Mouse (Mus musculus): Measurements from ENCODE around the gene Ermp1. TPM values are rescaled to one million over a fixed set of nuclear protein-coding genes. Genes with fewer than 3 reads are reported as not detected.

Ermp1 gene
- total RNA-seq, 2 experiments from 2014 or later, result 52.2 to 58.4 TPM

GRCm38 (mm10) chr19:29661974-29662580 lies 13.9 kb upstream of the Ermp1 start:
- DNase-seq (ENCODE audit: low spot score in 2 of 2), result peak in 1 of 2 experiments; percentile 69

GRCm38 (mm10) chr19:29660835-29661764 lies 12.9 kb upstream of the Ermp1 start:
- peak; percentile 22 to 62 for DNase-seq (ENCODE audit: low spot score in 2 of 2)

GRCm38 (mm10) chr19:29659705-29660104 lies 11.5 kb upstream of the Ermp1 start:
- no peak for DNase-seq (ENCODE audit: low spot score in 2 of 2)

GRCm38 (mm10) chr19:29658836-29659235 lies 10.6 kb upstream of the Ermp1 start:
- DNase-seq (ENCODE audit: low spot score in 2 of 2), result no peak

- no peak for DNase-seq (ENCODE audit: low spot score in 2 of 2)
Observed at GRCm38 (mm10) chr19:29657558-29657957, 9.3 kb upstream of the Ermp1 start.

GRCm38 (mm10) chr19:29657033-29657432 lies 8.8 kb upstream of the Ermp1 start:
- DNase-seq (ENCODE audit: low spot score in 2 of 2), result no peak

- no peak for DNase-seq (ENCODE audit: low spot score in 2 of 2)
Observed at GRCm38 (mm10) chr19:29656620-29657019, 8.4 kb upstream of the Ermp1 start.

- no peak for DNase-seq (ENCODE audit: low spot score in 2 of 2)
Observed at GRCm38 (mm10) chr19:29656029-29656428, 7.8 kb upstream of the Ermp1 start.

GRCm38 (mm10) chr19:29655148-29655547 lies 6.9 kb upstream of the Ermp1 start:
- DNase-seq (ENCODE audit: low spot score in 2 of 2), result no peak

- no peak for DNase-seq (ENCODE audit: low spot score in 2 of 2)
Observed at GRCm38 (mm10) chr19:29653768-29654265, 5.6 kb upstream of the Ermp1 start.

- no peak for DNase-seq (ENCODE audit: low spot score in 2 of 2)
Observed at GRCm38 (mm10) chr19:29649683-29650082, 1.5 kb upstream of the Ermp1 start.

- DNase-seq (ENCODE audit: low spot score in 2 of 2), result no peak
Observed at GRCm38 (mm10) chr19:29648550-29648914, 317 bp upstream of the Ermp1 start.

- no peak for DNase-seq (ENCODE audit: low spot score in 2 of 2)
Observed at GRCm38 (mm10) chr19:29644747-29645146, 3.5 kb downstream of the Ermp1 start.

- DNase-seq (ENCODE audit: low spot score in 2 of 2), result no peak
Observed at GRCm38 (mm10) chr19:29643194-29643922, 4.9 kb downstream of the Ermp1 start.

GRCm38 (mm10) chr19:29642211-29642610 lies 6.0 kb downstream of the Ermp1 start:
- DNase-seq (ENCODE audit: low spot score in 2 of 2), result no peak

- DNase-seq (ENCODE audit: low spot score in 2 of 2), result no peak
Observed at GRCm38 (mm10) chr19:29641510-29641909, 6.7 kb downstream of the Ermp1 start.

- DNase-seq (ENCODE audit: low spot score in 2 of 2), result no peak
Observed at GRCm38 (mm10) chr19:29641055-29641454, 7.2 kb downstream of the Ermp1 start.

GRCm38 (mm10) chr19:29612102-29612501 lies 36.1 kb downstream of the Ermp1 start:
- DNase-seq (ENCODE audit: low spot score in 2 of 2), result no peak

GRCm38 (mm10) chr19:29610907-29611306 lies 37.3 kb downstream of the Ermp1 start:
- DNase-seq (ENCODE audit: low spot score in 2 of 2), result no peak

GRCm38 (mm10) chr19:29608212-29608611 lies 40.0 kb downstream of the Ermp1 start:
- no peak for DNase-seq (ENCODE audit: low spot score in 2 of 2)

GRCm38 (mm10) chr19:29607521-29607920 lies 40.7 kb downstream of the Ermp1 start:
- no peak for DNase-seq (ENCODE audit: low spot score in 2 of 2)

GRCm38 (mm10) chr19:29604653-29605052 lies 43.6 kb downstream of the Ermp1 start:
- DNase-seq (ENCODE audit: low spot score in 2 of 2), result no peak
